Mouse (Mus musculus) neural tube, embryonic 14.5 days (tissue): ENCODE measurements around the gene Fer1l5. TPM values are rescaled to one million over a fixed set of nuclear protein-coding genes. Genes with fewer than 3 reads are reported as not detected.

Experiments used
- ATAC-seq: fragments of 200-750 bp; cut with Nextera tagmentation; 2 replicates; pipeline ENCODE4 v1.8.0; 2017; ENCODE audit warnings: low read depth, mild to moderate bottlenecking, moderate TSS enrichment, moderate library complexity
- H3K27ac ChIP-seq: fragments of 300-500 bp; sonication (generic); 2 replicates; pipeline ENCODE4 v1.5.1; 2014; ENCODE audit warnings: low read depth, mild to moderate bottlenecking, control low read depth, low read length, moderate library complexity, mixed read lengths
- H3K27me3 ChIP-seq: fragments of 300-500 bp; sonication (generic); 2 replicates; pipeline ENCODE4 v1.6.1; 2014; ENCODE audit warnings: low read length; ENCODE audit not compliant: control insufficient read depth, insufficient read depth
- H3K36me3 ChIP-seq: fragments of 300-500 bp; sonication (generic); 2 replicates; pipeline ENCODE4 v1.6.1; 2014; ENCODE audit warnings: low read length, mixed read lengths; ENCODE audit not compliant: control insufficient read depth, insufficient read depth
- H3K4me1 ChIP-seq: fragments of 300-500 bp; sonication (generic); 2 replicates; pipeline ENCODE4 v1.6.1; 2014; ENCODE audit warnings: low read length; ENCODE audit not compliant: control insufficient read depth, insufficient read depth
- H3K4me2 ChIP-seq: fragments of 300-500 bp; sonication (generic); 2 replicates; pipeline ENCODE4 v1.6.1; 2014; ENCODE audit warnings: mild to moderate bottlenecking, low read depth, low read length, control low read depth
- H3K4me3 ChIP-seq: fragments of 300-500 bp; sonication (generic); 2 replicates; pipeline ENCODE4 v1.5.1; 2014; ENCODE audit warnings: low read depth, low read length, control low read depth, mixed read lengths
- H3K9ac ChIP-seq: fragments of 300-500 bp; sonication (generic); replicated peaks from 2 replicates; pipeline ENCODE4 v1.6.1; 2014; ENCODE audit warnings: low read depth, mild to moderate bottlenecking, control low read depth, low read length, mixed read lengths
- H3K9me3 ChIP-seq: fragments of 300-500 bp; sonication (generic); 2 replicates; pipeline ENCODE4 v1.6.1; 2016; ENCODE audit warnings: low read length; ENCODE audit not compliant: control insufficient read depth
- WGBS: fragments of 180-500 bp; shearing (Covaris S2); extraction: QIAGEN DNeasy Blood & Tissue Kit; methylation state at CpG from one replicate; pipeline ENCODE4 v1.1.7; 2014; 5-methylcytosine and 5-hydroxymethylcytosine counted together
- polyA plus RNA-seq: library from polyadenylated mRNA; unstranded; fragments of >200 nt; fragmentation: Nextera tagmentation; extraction: Ambion mirVana; gene quantifications from 2 replicates; pipeline ENCODE4 v1.2.1, GENCODE M21; 2014

Gene Fer1l5
- polyA plus RNA-seq, 1 experiment from 2014 or later = 1.7 TPM

GRCm38 (mm10) chr1:36441101-36441500, 69.0 kb downstream of the Fer1l5 start:
- no peaks in the 10 kb centered on the region for H3K4me1 ChIP-seq
- no peak overlapping the region for H3K9ac ChIP-seq
- H3K27ac ChIP-seq = no peak overlapping the region
- H3K36me3 ChIP-seq = peaks cover 33% of the 10 kb centered on the region
- H3K9me3 ChIP-seq = no peaks in the 10 kb centered on the region
- ATAC-seq = no peak
- no peak overlapping the region for H3K4me3 ChIP-seq
- H3K4me2 ChIP-seq = no peak overlapping the region
- WGBS = 91% methylated on average over 4 of the region's 4 CpGs
- H3K27me3 ChIP-seq = no peaks in the 10 kb centered on the region

GRCm38 (mm10) chr1:36444471-36445464, 72.7 kb downstream of the Fer1l5 start, which contains the start of gene Lman2l:
Gene Lman2l (minus strand): TSS chr1:36445271.
- no peaks in the 10 kb centered on the region for H3K9me3 ChIP-seq
- H3K4me2 ChIP-seq = peak within 1 kb of the TSS; percentile 63
- H3K27me3 ChIP-seq = no peaks in the 10 kb centered on the region
- no peaks in the 10 kb centered on the region for H3K4me1 ChIP-seq
- peak within 1 kb of the TSS; percentile 77 for H3K9ac ChIP-seq
- under 1% methylated on average over 56 of the region's 57 CpGs for WGBS
- ATAC-seq = peak; percentile 100
- H3K4me3 ChIP-seq = peak within 1 kb of the TSS; percentile 76
- peak within 1 kb of the TSS; percentile 72 for H3K27ac ChIP-seq
- H3K36me3 ChIP-seq = no peaks in the 10 kb centered on the region

- H3K4me2 ChIP-seq = peak overlapping the region; percentile 17; the same call in 1 of the 2 replicates
- WGBS = 39% methylated on average over 8 of the region's 8 CpGs
- H3K4me1 ChIP-seq = no peaks in the 10 kb centered on the region
- no peak overlapping the region; the same call in 1 of the 2 replicates for H3K4me3 ChIP-seq
- H3K27me3 ChIP-seq = no peaks in the 10 kb centered on the region
- no peak overlapping the region for H3K9ac ChIP-seq
- H3K36me3 ChIP-seq = no peaks in the 10 kb centered on the region
- no peaks in the 10 kb centered on the region for H3K9me3 ChIP-seq
- peak; percentile 5; the same call in 1 of the 2 replicates for ATAC-seq
- H3K27ac ChIP-seq = 0 out of 2 replicates have a peak overlapping the region, but pooled peaks have one; percentile 35
Measured at GRCm38 (mm10) chr1:36445508-36445907, 73.4 kb downstream of the Fer1l5 start.

- H3K27ac ChIP-seq = no peak overlapping the region
- H3K27me3 ChIP-seq = no peaks in the 10 kb centered on the region
- no peak overlapping the region for H3K4me2 ChIP-seq
- H3K36me3 ChIP-seq = no peaks in the 10 kb centered on the region
- ATAC-seq = no peak
- no peak overlapping the region for H3K9ac ChIP-seq
- WGBS = 87% methylated on average over 5 of the region's 5 CpGs
- H3K4me1 ChIP-seq = no peaks in the 10 kb centered on the region
- H3K9me3 ChIP-seq = no peaks in the 10 kb centered on the region
- no peak overlapping the region for H3K4me3 ChIP-seq
Measured at GRCm38 (mm10) chr1:36446106-36446824, 74.2 kb downstream of the Fer1l5 start.

GRCm38 (mm10) chr1:36446841-36447240, 74.8 kb downstream of the Fer1l5 start:
- no peak overlapping the region for H3K4me3 ChIP-seq
- no peak overlapping the region for H3K27ac ChIP-seq
- no peaks in the 10 kb centered on the region for H3K36me3 ChIP-seq
- no peak overlapping the region for H3K9ac ChIP-seq
- no peak overlapping the region for H3K4me2 ChIP-seq
- ATAC-seq = no peak
- H3K9me3 ChIP-seq = no peaks in the 10 kb centered on the region
- H3K27me3 ChIP-seq = no peaks in the 10 kb centered on the region
- no peaks in the 10 kb centered on the region for H3K4me1 ChIP-seq
- WGBS = 92% methylated on average over 5 of the region's 5 CpGs

- Histone ChIP-seq H3K9me3 (no peaks in the 10 kb centered on the region), H3K27ac (no peak overlapping the region), H3K4me1 (no peaks in the 10 kb centered on the region), H3K27me3 (no peaks in the 10 kb centered on the region), H3K4me3 (no peak overlapping the region), H3K4me2 (no peak overlapping the region), H3K9ac (no peak overlapping the region), H3K36me3 (no peaks in the 10 kb centered on the region)
- ATAC-seq = no peak
- WGBS = 91% methylated on average over 6 of the region's 6 CpGs
Measured at GRCm38 (mm10) chr1:36454055-36454815, 82.1 kb downstream of the Fer1l5 start.

- Histone ChIP-seq H3K9ac (no peak overlapping the region), H3K9me3 (no peaks in the 10 kb centered on the region), H3K36me3 (no peaks in the 10 kb centered on the region), H3K4me2 (no peak overlapping the region), H3K4me1 (no peaks in the 10 kb centered on the region), H3K27ac (no peak overlapping the region), H3K4me3 (no peak overlapping the region), H3K27me3 (no peaks in the 10 kb centered on the region)
- WGBS = 46% methylated on average over 7 of the region's 7 CpGs
- ATAC-seq = no peak
Measured at GRCm38 (mm10) chr1:36457388-36458014, 85.4 kb downstream of the Fer1l5 start.

GRCm38 (mm10) chr1:36458169-36458568, 86.1 kb downstream of the Fer1l5 start:
- H3K4me2 ChIP-seq = no peak overlapping the region

More at GRCm38 (mm10) chr1:36458169-36458568, 86.1 kb downstream of the Fer1l5 start:
- no peak for ATAC-seq
- no peaks in the 10 kb centered on the region for H3K27me3 ChIP-seq
- no peak overlapping the region for H3K9ac ChIP-seq
- WGBS = 85% methylated on average over 5 of the region's 5 CpGs
- no peak overlapping the region for H3K4me3 ChIP-seq
- H3K36me3 ChIP-seq = no peaks in the 10 kb centered on the region
- no peak overlapping the region for H3K27ac ChIP-seq
- no peaks in the 10 kb centered on the region for H3K9me3 ChIP-seq
- H3K4me1 ChIP-seq = no peaks in the 10 kb centered on the region
